Mouse (Mus musculus) CH12.LX (cell line): ENCODE data around the gene AI464131. TPM values are rescaled to one million over a fixed set of nuclear protein-coding genes. Genes with fewer than 3 reads are reported as not detected.

ENCODE experiments used
- DNase-seq: peaks from one replicate; pipeline ENCODE4 v3.0.0-alpha.2; 2013; ENCODE audit errors: extremely low read depth
- H3K27ac ChIP-seq: 2 replicates; pipeline ENCODE4 v1.5.1; 2012; ENCODE audit warnings: low read depth, mild to moderate bottlenecking, control low read depth, moderate library complexity; ENCODE audit not compliant: insufficient read depth
- H3K27me3 ChIP-seq: replicated peaks from 2 replicates; pipeline ENCODE3; 2012; ENCODE audit warnings: inconsistent platforms
- H3K36me3 ChIP-seq, 2 experiments: replicated peaks in 1 of 2; 2 replicates each; pipeline versions ENCODE3 to v1.6.1; 2012; ENCODE audit warnings: inconsistent platforms in 1 of 2, low read length in 1 of 2, mild to moderate bottlenecking in 1 of 2, mixed read lengths in 1 of 2, moderate library complexity in 1 of 2; ENCODE audit not compliant: control insufficient read depth in 1 of 2, insufficient read depth in 1 of 2
- H3K4me1 ChIP-seq, 2 experiments: 2 replicates each; pipeline ENCODE4 v1.6.1; 2012; ENCODE audit warnings: inconsistent platforms in 1 of 2, moderate library complexity in 1 of 2; ENCODE audit not compliant: insufficient read depth in 2 of 2, control insufficient read depth in 1 of 2
- H3K4me2 ChIP-seq: 2 replicates; pipeline ENCODE4 v1.6.1; 2012; ENCODE audit warnings: low read depth, mild to moderate bottlenecking, control low read depth; ENCODE audit not compliant: poor library complexity, insufficient read depth, severe bottlenecking
- H3K4me3 ChIP-seq, 3 experiments: fragments of 150-350 bp in 1 of 3; sonication (generic) in 1 of 3; replicated peaks in 1 of 3; 2 replicates each; pipeline versions ENCODE3 to v1.5.1; 2011 to 2012; ENCODE audit warnings: low read depth in 2 of 3, low read length in 2 of 3, mild to moderate bottlenecking in 2 of 3, moderate library complexity in 2 of 3, control low read depth in 1 of 3, improper control_type of control experiment in 1 of 3, inconsistent platforms in 1 of 3, mixed read lengths in 1 of 3; ENCODE audit not compliant: poor library complexity in 1 of 3
- H3K79me2 ChIP-seq: replicated peaks from 2 replicates; pipeline ENCODE4 v1.6.1; 2012; ENCODE audit warnings: mild to moderate bottlenecking, moderate library complexity; ENCODE audit not compliant: control insufficient read depth, poor library complexity, insufficient read depth, severe bottlenecking; ENCODE audit errors: extremely low read depth
- H3K9ac ChIP-seq: 2 replicates; pipeline ENCODE4 v1.6.1; 2012; ENCODE audit warnings: low read depth, mild to moderate bottlenecking, control low read depth, moderate library complexity; ENCODE audit not compliant: insufficient read depth
- H3K9me3 ChIP-seq: replicated peaks from 2 replicates; pipeline ENCODE3; 2012; ENCODE audit warnings: low read length, inconsistent platforms, mixed read lengths
- CTCF ChIP-seq, 2 experiments: IDR thresholded peaks in 1 of 2; conservative IDR thresholded peaks in 1 of 2; 2 replicates each; pipeline ENCODE4 v1.5.1; 2011 to 2012; ENCODE audit warnings: low read depth in 2 of 2, low read length in 2 of 2, improper control_type of control experiment in 1 of 2, inconsistent platforms in 1 of 2, mild to moderate bottlenecking in 1 of 2, moderate library complexity in 1 of 2
- EP300 ChIP-seq: IDR thresholded peaks from 2 replicates; pipeline ENCODE4 v1.6.1; 2011; ENCODE audit warnings: low read length, improper control_type of control experiment
- ETS1 ChIP-seq: conservative IDR thresholded peaks from 2 replicates; pipeline ENCODE4 v1.6.1; 2012; ENCODE audit warnings: low read depth, mild to moderate bottlenecking, inconsistent platforms, low read length, improper control_type of control experiment, moderate library complexity
- JUN ChIP-seq: IDR thresholded peaks from 2 replicates; pipeline ENCODE4 v1.6.1; 2011; ENCODE audit warnings: low read depth, mild to moderate bottlenecking, low read length, improper control_type of control experiment, moderate library complexity; ENCODE audit not compliant: insufficient read depth
- JUND ChIP-seq: conservative IDR thresholded peaks from 2 replicates; pipeline ENCODE4 v1.6.1; 2011; ENCODE audit warnings: low read depth, low read length, improper control_type of control experiment
- NELFE ChIP-seq: IDR thresholded peaks from 2 replicates; pipeline ENCODE4 v1.6.1; 2011; ENCODE audit warnings: low read depth, low read length, improper control_type of control experiment
- POLR2A ChIP-seq: IDR thresholded peaks from 2 replicates; pipeline ENCODE4 v1.6.1; 2011; ENCODE audit warnings: low read depth, mild to moderate bottlenecking, improper control_type of control experiment, low read length
- RAD21 ChIP-seq: IDR thresholded peaks from 2 replicates; pipeline ENCODE4 v1.6.1; 2011; ENCODE audit warnings: low read depth, mild to moderate bottlenecking, low read length, improper control_type of control experiment, moderate library complexity
- SMC3 ChIP-seq: IDR thresholded peaks from 2 replicates; pipeline ENCODE4 v1.6.1; 2011; ENCODE audit warnings: low read depth, low read length, improper control_type of control experiment
- TBP ChIP-seq: conservative IDR thresholded peaks from 2 replicates; pipeline ENCODE4 v1.6.1; 2011; ENCODE audit warnings: low read depth, low read length, improper control_type of control experiment
- UBTF ChIP-seq: IDR thresholded peaks from 2 replicates; pipeline ENCODE4 v1.6.1; 2012; ENCODE audit warnings: low read depth, mild to moderate bottlenecking, inconsistent platforms, low read length, improper control_type of control experiment, moderate library complexity
- ZC3H11A ChIP-seq: IDR thresholded peaks from 2 replicates; pipeline ENCODE4 v1.6.1; 2012; ENCODE audit warnings: low read depth, mild to moderate bottlenecking, inconsistent platforms, low read length, improper control_type of control experiment
- ZMIZ1 ChIP-seq: IDR thresholded peaks from 2 replicates; pipeline ENCODE4 v1.6.1; 2012; ENCODE audit warnings: low read depth, mild to moderate bottlenecking, inconsistent platforms, low read length, improper control_type of control experiment
- ZNF384 ChIP-seq: IDR thresholded peaks from 2 replicates; pipeline ENCODE4 v1.6.1; 2012; ENCODE audit warnings: low read depth, low read length, improper control_type of control experiment, inconsistent platforms
- dilution Hi-C: fragments of 300-500 bp; cut with MboI; formaldehyde crosslinking; loops from 2 replicates; pipeline ENCODE4 v1.14.3; 2020; ENCODE audit warnings: low sequenced_read_pairs; ENCODE audit not compliant: extremely low pct_unique_long_range_greater_than_20kb, extremely low pct_ligation_motif_present
- in situ Hi-C: fragments of 300-500 bp; cut with MboI; formaldehyde crosslinking; loops from 3 replicates; pipeline ENCODE4 v1.14.3; 2019; ENCODE audit warnings: low sequenced_read_pairs, low pct_ligation_motif_present, low pct_unique_long_range_greater_than_20kb, mixed read lengths
- polyA plus RNA-seq: library from polyadenylated mRNA; unstranded; fragments of >175 nt; gene quantifications from 2 replicates; pipeline ENCODE4 v1.2.1, GENCODE M21; 2012; ENCODE audit warnings: low read depth; ENCODE audit not compliant: insufficient read length
- total RNA-seq, 2 experiments: library from RNA; depleted of rRNA; stranded (reverse); fragments of 300-350 nt in 1 of 2; fragments of >200 nt in 1 of 2; gene quantifications; 2 replicates each; pipeline ENCODE4 v1.2.3; 2012 to 2014

The AI464131 gene
- total and polyA plus RNA-seq, 3 experiments, result 0.04 to 0.10 TPM; not detected in 1

- no peak for DNase-seq
- no peaks in the 10 kb centered on the region for H3K9me3 ChIP-seq
- dilution Hi-C loops, result no loop called here
- in situ Hi-C loops, result no loop called here
- no peak overlapping the region for H3K27ac ChIP-seq
- no peaks in the 10 kb centered on the region for H3K79me2 ChIP-seq
- H3K4me1 ChIP-seq, result peaks cover 0 to 2% of the 10 kb centered on the region in 2 experiments; a peak in 1 of 4 replicates
- H3K36me3 ChIP-seq, result no peaks in the 10 kb centered on the region
- TF ChIP-seq JUN, result no peak
- TF ChIP-seq TBP, result no peak
- H3K4me3 ChIP-seq, result no peak overlapping the region
- H3K4me2 ChIP-seq, result no peak overlapping the region
- no peak overlapping the region for H3K9ac ChIP-seq
- peaks cover 9% of the 10 kb centered on the region for H3K27me3 ChIP-seq
Measured at GRCm38 (mm10) chr4:41547086-41547485, 44.2 kb upstream of the AI464131 start.

GRCm38 (mm10) chr4:41545985-41546384 is 43.1 kb upstream of the AI464131 start:
- Histone ChIP-seq H3K9me3 (no peaks in the 10 kb centered on the region), H3K4me2 (no peak overlapping the region), H3K4me1 (peaks cover 0 to 2% of the 10 kb centered on the region in 2 experiments; a peak in 1 of 4 replicates), H3K36me3 (no peaks in the 10 kb centered on the region), H3K4me3 (no peak overlapping the region), H3K27me3 (peaks cover 13% of the 10 kb centered on the region), H3K27ac (no peak overlapping the region), H3K9ac (no peak overlapping the region), H3K79me2 (no peaks in the 10 kb centered on the region)
- in situ Hi-C loops (no loop called here), dilution Hi-C loops (no loop called here)
- no peak for DNase-seq
- no peak for TF ChIP-seq RAD21
- TF ChIP-seq JUND, result no peak
- no peak for TF ChIP-seq ZC3H11A

GRCm38 (mm10) chr4:41542136-41542535 is 39.3 kb upstream of the AI464131 start:
- no peak for TF ChIP-seq ETS1
- no peak for TF ChIP-seq ZNF384
- TF ChIP-seq EP300, result no peak
- no peak for TF ChIP-seq NELFE
- no peak for TF ChIP-seq UBTF
- TF ChIP-seq CTCF (conservative IDR thresholded peaks at IDR 0.05 in 1 of 2, IDR thresholded peaks at IDR 0.05 in 1 of 2; ENCODE audit: low read depth in 2 of 2, low read length in 2 of 2), result no peak
- no peak for TF ChIP-seq SMC3
- TF ChIP-seq ZMIZ1, result no peak
- no peak for TF ChIP-seq POLR2A
- H3K9ac ChIP-seq, result no peak overlapping the region
- in situ Hi-C loops, result no loop called here
- no peaks in the 10 kb centered on the region for H3K9me3 ChIP-seq
- dilution Hi-C loops, result no loop called here
- H3K4me3 ChIP-seq, result no peak overlapping the region
- H3K4me2 ChIP-seq, result no peak overlapping the region
- no peaks in the 10 kb centered on the region for H3K79me2 ChIP-seq
- no peaks in the 10 kb centered on the region for H3K4me1 ChIP-seq
- no peaks in the 10 kb centered on the region for H3K36me3 ChIP-seq
- no peak overlapping the region for H3K27ac ChIP-seq
- DNase-seq, result no peak
- H3K27me3 ChIP-seq, result peaks cover 35% of the 10 kb centered on the region
